In the genomic region with DNA sequence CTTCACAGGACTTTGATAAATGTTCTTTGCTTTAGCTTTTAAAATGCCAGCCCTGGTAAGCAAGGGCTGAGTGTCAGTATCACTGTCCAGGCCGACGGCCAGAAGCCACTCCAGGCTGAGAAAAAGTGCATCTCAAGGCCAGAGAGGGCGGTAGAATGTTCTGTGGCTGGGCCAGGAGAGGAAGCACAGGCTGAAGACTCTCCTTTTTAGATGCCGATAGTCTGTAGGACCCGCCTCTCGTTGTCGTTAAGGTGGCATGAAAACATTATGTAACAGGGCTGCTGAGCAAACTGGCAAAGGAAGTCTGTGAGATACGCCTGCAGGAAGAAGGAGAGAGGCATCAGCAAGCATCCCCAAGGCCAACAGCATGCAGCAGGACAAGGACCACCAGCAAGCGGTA, we compare ENCODE assay signal across 17 mouse cellular contexts. TPM values are rescaled to one million over a fixed set of nuclear protein-coding genes. Genes with fewer than 3 reads are reported as not detected.
"Had no signal": no experiment of that assay in that cellular context is flagged by ENCODE, and none has a peak within 500 bp of the region (broad histone marks: within the 10 kb centered on the region; RNA-seq: fewer than 3 reads in every experiment).

No protein-coding gene starts in this region.

- H3K27ac ChIP-seq: kidney, embryonic 15.5 days; limb, embryonic 13.5 days; liver, embryonic 14.5 days; midbrain, embryonic 12.5 days; neural tube, embryonic 13.5 days had no signal

- H3K27me3 ChIP-seq: kidney, embryonic 15.5 days; limb, embryonic 13.5 days; midbrain, embryonic 12.5 days; neural tube, embryonic 13.5 days had no signal

- DNase-seq: kidney, adult 2 months; kidney, postnatal 14 days; layer of hippocampus, postnatal 36 days; left cerebral cortex, postnatal 4 days; lung, adult 18-20 months; retina, postnatal 1 day; right cerebral cortex, postnatal 4 days; spleen, adult 18-20 months; thymus, adult 18-20 months; thymus, postnatal 25 days had no signal

- H3K9me3 ChIP-seq: kidney, embryonic 15.5 days; limb, embryonic 13.5 days; midbrain, embryonic 12.5 days; neural tube, embryonic 13.5 days had no signal

- H3K4me2 ChIP-seq: kidney, embryonic 15.5 days; limb, embryonic 13.5 days; midbrain, embryonic 12.5 days; neural tube, embryonic 13.5 days had no signal

- H3K9ac ChIP-seq: kidney, embryonic 15.5 days; limb, embryonic 13.5 days; liver, embryonic 14.5 days; midbrain, embryonic 12.5 days; neural tube, embryonic 13.5 days had no signal

- H3K4me3 ChIP-seq: kidney, embryonic 15.5 days; limb, embryonic 13.5 days; midbrain, embryonic 12.5 days; neural tube, embryonic 13.5 days had no signal

- H3K4me1 ChIP-seq: limb, embryonic 13.5 days had no signal

- ATAC-seq: midbrain, embryonic 16.5 days had no signal

RNA-seq across cellular contexts. Expression of a gene that starts 10.1 kb away (rescaled TPM):
- total RNA-seq: megakaryocyte-erythroid progenitor cell, adult 5-6 weeks had no signal
